Mouse (Mus musculus): ENCODE measurements around the gene Sox1.

Sox1 gene

DNA sequence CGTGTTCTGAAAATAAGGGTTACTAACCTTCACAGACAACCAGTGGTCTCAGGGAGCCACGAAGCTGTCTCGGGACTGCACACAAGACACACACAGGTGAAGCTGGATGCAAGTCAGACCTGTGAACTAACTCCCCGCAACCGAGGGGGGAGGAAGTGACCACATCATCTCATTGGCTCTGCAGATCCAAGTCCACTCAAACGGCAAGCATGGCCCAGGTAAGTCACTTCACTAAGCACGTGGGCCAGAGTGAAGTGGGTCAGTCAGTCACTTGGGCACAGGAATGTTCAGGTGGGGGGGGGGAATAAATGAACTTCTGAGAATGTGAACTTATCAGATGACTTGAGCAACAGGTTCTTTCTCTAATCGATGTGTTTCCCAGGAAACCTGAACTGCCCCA lies 30.8 kb downstream of the Sox1 start:
- no peak for DNase-seq (ENCODE audit: low spot score)

DNA sequence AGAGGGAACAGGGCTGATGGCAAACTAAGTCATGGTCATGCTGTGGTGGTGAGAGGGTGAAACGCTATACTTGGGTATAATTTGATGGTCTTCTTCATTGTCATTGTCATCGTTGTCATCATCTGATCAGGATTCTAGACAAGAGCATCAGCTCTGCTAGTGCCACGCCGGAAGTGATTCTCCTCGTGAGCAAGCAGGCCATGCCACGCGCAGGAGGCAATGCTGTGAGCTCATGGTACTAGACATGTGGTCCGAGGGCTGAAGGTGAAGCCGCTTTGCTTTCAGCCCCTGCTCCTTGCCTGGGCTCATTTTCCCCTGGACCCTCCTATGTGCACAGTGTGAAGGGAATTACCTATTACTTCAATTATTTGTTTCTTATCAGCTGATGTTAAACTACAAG lies 32.3 kb downstream of the Sox1 start:
- DNase-seq (ENCODE audit: low spot score): no peak

DNA sequence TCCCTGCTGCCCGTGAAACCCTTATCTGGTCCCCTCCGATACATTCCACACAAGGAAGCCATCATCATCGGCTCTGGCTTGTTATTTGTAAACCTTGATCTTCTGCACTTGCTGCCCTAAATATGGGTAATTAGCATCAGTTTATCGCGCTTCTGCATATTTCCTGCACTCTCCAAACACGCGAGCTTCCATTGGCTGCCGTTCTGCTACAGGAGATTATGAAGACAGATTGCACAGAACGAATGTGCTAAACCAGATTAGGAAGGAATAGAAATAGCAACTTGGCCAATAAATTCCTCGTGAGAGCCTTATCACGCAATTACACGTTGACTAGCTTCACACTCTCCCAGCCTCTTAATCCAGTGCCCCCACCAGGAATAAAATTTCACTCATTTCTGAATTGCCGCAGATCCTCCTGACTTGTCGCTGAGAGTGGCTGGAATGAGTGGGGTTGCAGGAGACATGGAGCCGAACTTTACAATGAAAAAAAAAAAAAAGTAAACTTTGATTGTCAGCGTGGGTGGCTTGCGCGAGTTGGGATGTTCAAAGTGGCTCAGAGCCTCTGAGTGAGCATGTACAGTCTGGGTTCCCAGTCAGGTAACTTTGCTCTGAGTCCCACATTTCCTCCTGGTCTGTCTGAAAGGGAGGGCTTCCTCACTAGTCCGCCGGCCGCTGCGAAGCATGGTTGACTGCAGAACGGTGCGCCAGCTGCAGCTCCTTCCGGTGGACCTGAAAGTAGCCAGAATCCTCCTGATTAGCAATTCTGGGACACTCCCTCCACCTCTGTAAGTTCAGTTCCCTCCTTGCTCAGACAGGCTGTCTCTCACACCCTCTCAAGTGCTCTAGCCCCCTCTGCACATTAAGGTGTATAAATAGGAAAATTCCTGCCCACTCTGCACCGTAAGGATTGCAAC lies 33.0 kb downstream of the Sox1 start:
- no peak for DNase-seq (ENCODE audit: low spot score)

DNA sequence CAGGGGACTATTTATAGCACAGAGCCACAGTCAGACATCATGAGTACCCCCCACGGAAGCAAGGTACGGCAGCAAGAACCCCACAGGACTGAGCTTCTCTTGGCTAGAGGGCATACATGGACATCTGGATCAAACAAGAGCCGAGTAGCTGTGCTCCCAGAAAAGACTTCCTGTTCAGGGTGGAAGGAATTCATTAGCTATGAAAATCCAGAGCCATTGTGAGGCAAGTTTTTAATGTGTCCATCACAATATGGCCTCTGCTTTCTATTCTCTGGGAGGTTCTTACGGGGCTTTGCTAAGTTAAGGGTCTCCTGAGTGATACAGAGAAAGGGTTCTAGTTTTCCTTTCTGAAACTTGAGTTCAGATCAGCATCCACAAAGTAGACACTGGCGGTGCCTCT lies 33.8 kb downstream of the Sox1 start:
- DNase-seq (ENCODE audit: low spot score): no peak

DNA sequence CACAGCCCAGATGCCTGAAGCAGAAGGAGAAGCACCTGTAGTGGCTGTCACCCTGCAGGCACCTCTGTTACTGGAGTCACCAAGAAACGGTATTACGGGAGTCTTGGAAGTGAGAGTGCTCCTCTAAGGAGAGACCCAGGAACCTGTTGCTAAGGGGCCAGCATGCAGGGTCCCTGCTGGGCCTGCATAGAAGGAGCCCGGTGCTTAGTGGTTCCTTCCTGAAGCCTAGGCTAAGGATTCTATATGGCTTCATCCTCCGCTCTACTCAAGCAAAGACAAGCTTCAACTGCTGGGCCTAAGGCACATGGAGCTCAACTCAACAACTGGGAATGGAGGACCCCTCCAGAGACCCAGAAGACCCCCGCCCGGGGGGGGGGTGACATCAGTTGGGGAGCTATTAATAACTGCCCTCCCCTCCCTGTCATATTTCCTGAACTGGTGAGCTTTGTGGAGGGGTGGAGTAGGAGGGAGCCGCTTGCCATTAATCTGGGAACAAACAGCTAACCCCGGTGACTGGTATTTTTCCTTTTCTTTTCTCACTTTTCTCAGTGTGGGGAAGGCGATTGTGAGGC lies 34.6 kb downstream of the Sox1 start:
- DNase-seq (ENCODE audit: low spot score): no peak

DNA sequence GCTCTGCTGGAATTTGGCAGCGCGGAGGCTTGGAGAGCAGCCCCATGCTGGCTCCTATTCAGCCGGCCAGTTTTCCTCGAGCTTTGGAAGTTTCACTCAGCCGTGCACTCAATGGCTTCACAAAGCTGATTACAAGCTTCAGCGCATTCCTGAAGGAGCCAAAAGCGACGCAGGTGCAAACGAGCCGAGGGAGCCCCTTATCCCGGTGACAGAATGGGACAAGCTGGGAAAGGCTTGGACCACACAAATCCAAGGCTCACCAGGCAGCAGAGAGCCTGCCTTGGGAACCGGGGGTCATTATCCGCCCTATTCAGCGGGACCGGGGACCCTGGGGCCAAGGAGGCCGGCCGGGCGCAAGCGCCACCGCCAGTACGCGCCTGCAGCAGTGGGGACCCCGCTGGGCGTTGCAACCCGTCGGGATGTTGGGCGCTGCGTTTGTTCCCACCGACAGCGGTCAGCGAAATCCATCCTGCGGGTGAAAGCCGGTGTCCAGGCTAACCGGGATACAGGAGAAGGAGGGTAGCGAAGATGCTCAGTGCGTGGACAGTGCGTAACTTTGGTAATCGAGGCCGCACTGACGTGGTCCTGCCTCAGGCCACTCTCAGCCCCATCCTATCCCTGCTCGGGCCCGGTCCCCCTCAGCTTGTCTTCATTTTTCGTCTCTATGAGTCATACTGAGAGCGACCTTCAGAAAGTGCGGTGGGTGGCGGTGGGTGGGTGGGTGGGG lies 35.2 kb downstream of the Sox1 start:
- DNase-seq (ENCODE audit: low spot score): peak; percentile 26

DNA sequence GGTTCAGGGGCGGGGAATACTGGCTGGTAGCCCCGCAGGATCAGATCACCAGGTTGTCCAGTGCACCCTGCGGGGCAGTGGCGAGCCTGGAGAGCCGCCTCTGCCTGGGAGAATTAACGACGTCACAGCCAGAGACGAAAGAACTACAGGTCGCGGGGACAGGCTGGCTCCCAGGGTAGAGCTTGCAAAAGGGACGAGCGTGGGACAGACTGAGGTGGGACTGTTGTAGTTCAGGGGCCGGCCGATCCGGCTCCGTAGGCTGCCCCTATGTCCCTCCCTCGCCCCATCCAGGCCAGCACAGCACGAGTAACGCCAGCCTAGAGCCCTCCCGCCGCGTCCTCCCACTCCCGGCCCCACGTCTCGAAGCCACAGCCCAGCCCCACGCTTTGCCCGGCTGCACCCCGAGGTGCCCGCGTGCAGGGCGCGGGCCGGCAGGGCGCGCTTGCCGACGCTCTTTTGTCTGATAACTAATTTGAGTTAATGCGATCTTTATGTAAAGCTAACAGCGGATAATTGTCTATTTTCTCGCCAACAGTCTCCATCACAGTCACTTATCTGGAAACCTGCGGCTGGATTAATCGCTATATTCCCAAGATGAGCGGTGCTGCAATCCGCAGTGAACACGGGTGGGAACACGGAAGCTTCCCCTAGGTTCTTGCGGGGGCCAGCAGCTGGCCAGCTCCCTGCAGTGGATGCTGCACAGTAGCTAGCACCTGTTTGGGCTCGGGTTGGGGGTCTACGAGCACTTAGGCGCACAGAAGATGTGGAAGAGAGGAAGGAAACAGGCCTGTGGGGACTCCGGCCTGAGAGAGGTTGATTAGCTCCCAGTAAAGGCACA lies 36.0 kb downstream of the Sox1 start:
- no peak for DNase-seq (ENCODE audit: low spot score)

DNA sequence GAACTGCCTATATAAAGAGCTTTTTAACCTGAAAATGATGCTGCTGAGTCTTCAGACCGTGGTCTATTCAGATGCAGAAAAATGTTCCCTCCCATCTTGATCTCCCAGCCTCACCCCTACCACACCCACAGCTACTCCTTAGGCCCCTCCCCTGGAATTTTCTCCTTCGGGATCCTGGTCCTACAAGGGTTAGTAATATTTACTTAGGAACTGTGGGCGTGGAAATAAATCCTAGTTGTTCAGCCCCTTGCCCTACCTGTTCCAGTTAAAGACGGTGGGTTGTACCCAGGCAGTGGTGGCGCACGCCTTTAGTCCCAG lies 36.6 kb downstream of the Sox1 start:
- no peak for DNase-seq (ENCODE audit: low spot score)

DNA sequence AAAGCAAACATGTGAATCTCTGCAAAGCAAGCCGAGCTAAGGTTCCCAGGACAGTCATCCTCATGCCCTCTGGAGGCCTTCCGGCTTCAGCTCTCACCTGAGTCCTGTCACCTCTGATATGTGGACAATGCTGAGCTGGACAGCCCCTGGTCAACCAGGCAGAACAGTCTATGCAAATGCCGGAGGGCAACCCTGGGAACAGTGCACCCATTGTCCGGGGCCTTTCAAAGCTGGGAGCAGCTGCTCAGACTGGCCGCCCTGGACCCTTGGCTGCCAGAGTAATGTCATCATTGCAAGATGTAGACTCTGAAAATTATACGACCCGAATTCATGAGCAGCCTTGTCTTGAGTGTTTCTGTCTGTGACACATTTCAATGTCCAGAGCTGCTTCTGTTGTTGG lies 37.5 kb downstream of the Sox1 start:
- no peak for DNase-seq (ENCODE audit: low spot score)

DNA sequence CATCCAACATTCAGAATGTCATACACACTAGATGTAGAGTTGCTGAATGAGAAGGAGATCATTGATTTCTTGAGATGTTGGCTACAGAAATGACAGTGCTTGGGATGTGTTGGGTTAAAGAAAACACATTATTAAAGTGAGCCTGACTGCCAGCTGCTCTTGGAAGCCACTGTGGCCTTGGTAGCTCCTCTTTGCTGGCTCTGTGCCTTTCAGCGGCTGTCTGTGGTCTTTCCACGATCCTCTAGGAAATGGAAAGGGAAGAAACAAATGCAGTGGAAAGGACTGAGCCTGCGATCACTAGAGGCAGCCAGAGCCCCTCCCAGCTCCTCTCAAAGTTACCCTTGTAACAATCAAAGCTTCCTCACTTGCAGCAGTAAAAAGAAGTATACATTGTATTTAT lies 39.7 kb downstream of the Sox1 start:
- no peak for DNase-seq (ENCODE audit: low spot score)

DNA sequence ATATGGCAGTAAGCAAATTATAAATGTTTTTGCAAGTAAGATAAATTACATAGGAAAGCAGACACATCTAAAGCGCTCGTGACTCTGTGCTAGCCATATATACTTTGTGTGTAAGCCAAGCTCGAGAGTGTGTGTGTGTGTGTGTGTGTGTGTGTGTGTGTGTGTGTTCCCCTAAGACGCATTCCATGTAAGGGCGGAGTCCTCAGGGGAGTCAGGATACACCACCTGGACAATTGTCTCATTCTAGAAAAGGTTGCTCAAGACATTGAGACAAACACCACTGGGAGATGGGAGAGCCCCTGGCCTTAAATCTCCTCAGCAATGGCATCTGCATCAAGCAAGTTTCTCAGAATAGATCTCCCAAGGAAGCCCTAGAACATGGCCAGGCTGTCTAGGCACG lies 42.9 kb downstream of the Sox1 start:
- DNase-seq (ENCODE audit: low spot score): no peak

DNA sequence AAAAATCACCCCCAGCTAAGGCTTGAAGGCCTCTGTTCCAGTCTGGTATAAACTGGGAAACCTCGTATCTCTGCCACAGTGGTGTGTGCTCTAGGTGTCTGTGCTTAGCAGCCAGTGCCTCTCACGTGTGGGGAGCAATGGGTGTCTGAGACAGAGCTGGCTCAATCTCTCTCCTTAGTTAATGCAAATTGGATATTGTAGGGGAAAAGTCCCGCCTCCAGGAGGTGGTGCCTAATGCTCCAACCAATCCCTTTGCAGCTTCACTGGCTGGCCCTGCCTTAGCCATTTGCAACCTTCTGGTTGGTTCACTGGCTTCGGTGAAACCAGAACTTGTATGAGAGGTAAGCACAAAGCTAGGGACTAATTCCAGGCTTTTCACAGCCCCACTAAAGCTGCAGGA lies 43.9 kb downstream of the Sox1 start:
- DNase-seq (ENCODE audit: low spot score): no peak

DNA sequence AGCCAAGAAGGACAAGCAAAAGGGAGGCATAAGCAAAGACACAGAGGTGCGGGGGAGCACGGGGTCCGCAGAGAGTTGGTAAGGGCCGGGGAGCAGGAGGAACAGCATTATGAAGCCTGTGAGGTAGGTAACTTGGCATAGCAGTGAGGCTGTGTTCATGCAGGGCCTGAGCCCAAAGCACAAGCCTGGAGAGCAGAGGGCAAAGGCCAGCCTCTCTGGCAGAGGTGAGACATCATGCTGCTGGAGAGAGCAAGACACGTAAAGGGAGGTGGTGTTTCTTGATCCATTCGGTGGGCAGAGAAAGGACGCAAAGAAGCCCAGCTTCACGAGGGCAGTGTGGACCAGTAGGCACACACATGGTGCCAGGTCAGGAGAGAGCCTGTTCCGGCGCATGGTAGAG lies 44.8 kb downstream of the Sox1 start:
- no peak for DNase-seq (ENCODE audit: low spot score)

DNA sequence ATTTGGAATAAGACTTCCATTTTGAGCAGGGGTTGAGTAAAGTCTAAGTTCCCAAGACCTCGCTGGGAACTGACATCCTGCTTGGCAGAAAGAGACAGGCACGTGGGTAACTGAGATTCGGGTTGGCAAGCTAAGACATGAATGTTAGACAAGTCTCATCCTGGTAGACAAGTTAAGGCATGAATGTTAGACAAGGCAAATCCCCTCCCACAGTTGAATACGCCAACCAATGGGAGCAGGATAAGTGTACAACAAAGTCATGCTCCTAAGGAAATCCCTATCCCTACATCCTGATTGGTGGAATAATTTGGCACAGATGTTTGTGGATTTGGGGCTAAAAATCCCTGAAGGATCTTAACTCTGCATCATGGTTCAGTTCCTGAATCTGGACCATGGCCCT lies 45.9 kb downstream of the Sox1 start:
- DNase-seq (ENCODE audit: low spot score): no peak

DNA sequence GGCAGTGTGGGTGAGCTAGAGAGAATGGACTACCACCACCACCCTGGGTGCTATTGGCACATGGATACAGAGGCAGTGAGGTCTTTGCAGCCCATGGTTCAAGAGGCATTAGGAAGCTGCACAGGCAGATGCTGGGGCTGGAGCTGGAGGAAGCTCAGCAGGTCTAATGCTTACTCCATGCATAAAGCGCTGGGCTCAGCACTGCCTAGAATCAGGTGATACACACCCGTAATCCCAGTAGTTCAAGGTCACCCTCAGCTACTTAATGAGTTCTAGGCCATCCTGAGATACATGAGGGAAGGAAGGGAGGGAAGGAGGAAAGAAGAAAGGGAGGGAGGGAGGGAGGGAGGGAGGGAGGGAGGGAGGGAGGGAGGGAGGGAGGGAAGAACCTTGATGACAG lies 50.2 kb downstream of the Sox1 start:
- no peak for DNase-seq (ENCODE audit: low spot score)

DNA sequence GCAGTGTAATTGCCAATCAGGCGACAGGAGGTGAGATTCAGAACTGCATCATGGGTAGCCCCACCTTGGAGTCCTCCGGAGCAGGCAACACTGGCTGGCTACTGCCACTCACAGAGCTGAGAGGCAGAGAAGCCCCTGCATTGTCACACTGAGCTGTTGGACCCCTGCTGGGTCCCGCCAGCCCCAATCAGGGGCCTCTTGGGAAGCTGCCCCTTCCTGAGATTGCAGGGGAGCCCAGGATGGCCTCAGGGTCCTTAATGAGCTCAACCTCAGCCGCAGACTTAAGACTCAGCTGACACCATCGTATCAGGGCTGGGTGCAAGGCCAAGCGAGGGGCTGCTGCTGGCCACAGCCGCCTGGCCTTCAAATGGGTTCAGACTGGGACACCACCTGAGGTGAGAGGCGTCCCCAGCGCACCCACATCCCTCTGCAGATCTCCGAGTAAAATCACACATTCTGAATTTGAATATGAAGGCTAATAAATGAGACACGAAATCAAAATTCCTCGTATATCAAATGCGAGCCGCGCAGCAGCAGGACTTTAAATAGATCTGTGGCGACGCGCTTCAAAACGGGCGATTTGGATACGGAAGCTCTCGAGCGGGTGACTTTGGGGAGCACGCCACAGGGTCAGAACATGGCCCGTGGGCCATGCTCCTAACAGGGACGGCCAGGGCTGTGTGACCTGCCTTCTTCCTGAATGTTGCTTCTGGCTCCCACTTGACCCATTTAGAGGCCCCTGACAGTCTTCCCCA lies 51.0 kb downstream of the Sox1 start:
- DNase-seq (ENCODE audit: low spot score): no peak

All from ovary, postnatal 36 days (tissue).